Mouse (Mus musculus) frontal cortex, postnatal 36 days (tissue): Measurements from ENCODE around the gene Wsb1.

ENCODE experiments used
- DNase-seq, 2 experiments: peaks; one replicate each; pipeline ENCODE4 v3.0.0; 2022; ENCODE audit warnings: low spot score in 2 of 2

The Wsb1 gene

DNA sequence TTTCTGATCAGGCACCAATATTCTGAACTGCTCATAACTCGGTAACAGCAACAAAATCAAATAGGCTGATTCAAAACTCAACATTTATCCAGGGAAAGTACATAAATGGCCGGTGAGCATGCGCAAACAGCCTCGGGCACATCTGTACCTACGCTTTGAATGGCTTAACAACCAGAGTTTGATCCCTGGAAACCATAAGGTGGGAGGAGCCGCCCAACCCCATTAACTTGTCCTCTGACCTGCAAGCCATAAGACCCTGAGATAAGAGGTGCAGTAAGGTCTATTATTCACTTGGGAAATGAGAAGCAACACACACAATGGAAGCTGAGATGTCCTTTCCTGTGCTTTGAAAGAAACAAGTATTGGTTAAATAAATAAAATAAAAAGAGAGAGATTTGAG, 37.3 kb downstream of the Wsb1 start:
- no peak for DNase-seq

DNA sequence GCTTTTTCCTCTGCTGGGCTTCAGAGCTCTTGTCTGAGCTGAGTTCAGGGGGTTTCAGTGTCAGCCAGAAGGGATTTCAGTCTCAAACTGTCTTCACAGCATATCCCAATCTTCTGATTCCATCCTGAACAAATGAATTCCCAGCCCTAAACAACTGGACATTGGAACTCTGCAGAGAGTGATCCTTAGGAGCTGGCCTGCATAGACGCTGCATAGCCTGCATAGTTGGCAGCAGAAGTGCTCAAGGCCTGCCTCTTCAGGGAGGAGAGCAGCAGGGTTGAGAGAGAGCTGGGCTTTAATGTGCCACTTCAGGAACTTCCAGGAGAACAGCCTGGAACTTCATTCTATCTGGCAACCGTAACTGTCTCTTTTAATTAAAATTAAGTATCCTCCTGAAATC, 38.9 kb downstream of the Wsb1 start:
- no peak for DNase-seq

DNA sequence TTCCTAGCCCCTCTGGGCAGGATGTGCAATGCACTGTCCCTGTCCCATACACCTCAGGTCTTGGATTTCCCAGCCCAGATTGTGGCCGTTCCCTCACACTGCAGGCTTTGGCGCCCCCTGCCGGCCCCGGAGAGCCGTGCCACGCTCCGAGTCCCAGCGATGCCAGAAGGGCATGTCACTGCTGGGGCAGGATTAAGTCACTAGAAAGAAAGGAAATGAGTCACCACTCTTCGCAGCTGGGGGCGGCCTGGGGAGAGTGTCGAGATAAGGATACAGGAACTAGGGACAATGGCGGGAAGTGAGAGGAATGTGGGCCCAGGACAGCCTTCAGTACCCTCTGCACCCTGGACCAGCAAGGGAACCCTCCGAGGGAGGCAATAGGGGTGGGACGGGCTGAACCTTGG, 40.5 kb downstream of the Wsb1 start:
- DNase-seq, result peak; percentile 89 to 93

DNA sequence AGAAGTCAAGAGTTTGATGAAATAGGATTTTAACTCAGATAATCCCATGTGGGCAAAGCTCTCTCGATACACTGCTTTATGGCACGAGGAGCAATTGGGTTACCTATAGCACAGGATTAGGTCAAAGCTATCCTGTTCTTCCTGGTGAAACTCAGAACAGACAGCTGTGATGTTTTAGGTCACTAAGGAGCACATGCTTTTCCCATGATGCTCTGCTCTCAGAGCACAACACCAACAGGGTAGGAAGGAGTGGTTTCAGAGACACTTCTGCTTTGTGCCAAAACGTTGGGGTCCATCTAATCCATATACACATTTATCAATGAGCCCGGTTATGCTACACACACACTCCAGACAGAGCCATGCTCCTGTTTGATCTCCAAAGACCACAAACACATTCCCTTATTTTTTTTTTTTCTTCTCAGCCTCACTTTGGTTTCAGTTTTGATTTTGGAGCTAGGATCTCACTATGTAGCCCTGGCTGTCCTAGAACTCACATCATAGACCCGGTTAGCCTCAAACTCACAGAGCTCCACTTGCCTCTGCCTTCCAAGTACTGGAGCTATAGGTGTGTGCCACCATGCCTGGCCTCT, 44.5 kb downstream of the Wsb1 start:
- DNase-seq, result no peak

DNA sequence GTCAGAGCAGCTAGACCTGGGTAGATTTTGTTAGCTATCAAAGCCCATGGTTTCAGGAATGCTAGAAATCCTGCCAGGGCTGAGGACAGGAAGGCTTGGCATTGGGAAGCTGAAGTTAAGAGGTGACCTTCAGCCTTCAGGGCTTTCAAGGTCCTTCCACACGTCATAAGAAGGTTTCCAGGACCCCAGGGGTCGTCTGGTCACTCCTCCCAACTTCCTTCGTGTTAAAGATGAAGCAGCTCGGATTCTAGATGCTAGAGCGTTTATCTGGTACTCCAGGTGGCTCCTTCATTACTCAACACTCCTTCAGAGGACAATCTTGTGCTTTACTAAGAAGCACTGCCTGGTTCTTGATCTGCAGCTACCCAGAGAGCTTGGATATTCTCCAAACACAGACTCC, 45.4 kb downstream of the Wsb1 start:
- DNase-seq, result no peak

DNA sequence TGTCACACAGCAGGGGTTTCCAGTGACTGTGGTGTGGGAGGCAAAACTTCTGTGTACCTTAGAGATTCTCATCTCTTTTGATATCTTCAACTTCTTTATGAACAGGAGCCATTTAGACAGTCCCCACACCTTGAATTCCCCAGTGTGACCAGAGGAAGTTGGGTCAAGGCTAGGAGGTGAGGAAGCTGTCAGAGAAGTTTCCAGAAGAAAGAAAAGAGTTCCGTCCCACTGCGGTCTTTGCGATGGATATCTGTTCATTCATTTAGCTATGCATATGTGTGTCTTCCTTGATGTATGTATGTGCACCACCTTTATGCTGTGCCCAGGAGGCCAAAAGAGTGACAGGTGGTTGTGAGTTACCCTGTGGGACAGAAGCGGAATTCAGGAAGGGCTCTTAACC, 46.0 kb downstream of the Wsb1 start:
- no peak for DNase-seq

DNA sequence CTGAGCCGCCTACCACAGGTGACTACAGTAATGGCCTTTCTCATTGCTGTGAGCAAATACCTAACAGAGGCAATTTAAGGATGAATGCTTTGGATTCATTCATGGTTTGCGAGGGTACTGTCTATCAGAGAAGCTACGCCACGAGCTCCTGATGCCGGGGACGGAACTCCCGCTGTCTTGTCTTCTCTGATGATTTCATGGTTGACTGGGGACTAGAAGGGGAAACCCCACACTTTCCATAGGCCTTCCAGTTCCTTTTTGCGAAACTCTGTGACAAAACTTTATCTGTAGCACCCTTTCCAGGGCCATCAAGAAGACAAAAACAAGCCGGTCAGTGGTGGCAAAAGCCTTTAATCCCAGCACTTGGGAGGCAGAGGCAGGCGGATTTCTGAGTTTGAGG, 46.8 kb downstream of the Wsb1 start:
- no peak for DNase-seq

DNA sequence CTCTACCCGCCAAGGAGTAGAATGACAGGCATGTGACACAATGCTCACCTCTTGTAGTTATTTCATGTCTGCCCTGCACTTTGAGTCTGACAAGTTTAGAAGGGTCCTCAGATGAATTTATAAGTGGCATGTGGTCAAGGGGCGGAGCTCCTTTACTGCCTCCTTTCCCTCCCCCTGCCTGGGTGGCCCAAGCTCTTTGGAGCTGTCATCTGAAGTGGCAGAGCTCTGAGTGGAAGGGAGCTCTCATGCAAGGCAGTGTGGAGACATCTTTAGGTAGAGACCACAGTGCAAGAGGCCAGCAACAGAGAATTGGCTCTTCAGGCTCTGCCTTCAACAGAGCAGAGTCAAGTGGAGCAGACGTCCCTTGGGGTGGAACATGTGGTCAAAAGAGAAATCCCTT, 50.0 kb downstream of the Wsb1 start:
- no peak for DNase-seq

DNA sequence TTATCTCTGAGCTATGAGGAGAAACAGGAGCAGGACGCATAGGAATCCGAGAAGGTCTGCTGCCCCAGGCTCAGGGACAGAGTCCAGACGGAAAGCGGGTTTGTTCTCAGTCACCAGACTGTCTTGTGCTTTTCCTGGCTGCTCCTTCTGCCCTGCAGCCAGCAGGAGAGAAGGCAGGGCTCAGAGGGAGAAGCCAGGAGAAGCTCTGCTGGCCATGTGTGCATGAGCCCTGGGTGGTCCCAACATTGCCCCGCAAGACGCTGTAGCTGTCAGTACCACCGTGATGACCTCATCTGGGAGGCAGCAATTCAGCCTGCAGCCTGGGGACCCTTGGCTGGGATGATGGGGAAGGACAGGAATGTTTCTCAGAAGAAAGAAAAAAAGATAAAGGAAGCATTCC, 54.0 kb downstream of the Wsb1 start:
- no peak for DNase-seq

DNA sequence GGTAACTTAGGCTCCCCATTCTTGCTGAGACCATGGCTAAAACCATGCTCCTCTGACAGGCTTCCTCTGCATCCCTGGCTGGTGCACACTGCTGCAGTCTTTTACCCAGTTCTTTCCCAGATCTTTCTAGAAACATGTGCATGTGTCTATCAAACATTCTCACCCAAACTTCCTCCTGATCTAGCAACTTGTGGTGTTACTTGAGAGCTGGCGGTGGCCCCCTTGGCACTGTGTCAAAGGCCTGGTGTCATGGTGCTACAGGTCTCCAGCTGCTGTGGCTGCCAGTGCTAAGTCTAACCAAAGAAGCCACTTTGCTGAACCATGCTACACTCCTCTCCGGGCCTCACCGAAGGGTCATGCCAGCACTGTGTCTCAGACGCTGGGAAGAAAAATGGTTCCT, 55.9 kb downstream of the Wsb1 start:
- DNase-seq, result no peak

DNA sequence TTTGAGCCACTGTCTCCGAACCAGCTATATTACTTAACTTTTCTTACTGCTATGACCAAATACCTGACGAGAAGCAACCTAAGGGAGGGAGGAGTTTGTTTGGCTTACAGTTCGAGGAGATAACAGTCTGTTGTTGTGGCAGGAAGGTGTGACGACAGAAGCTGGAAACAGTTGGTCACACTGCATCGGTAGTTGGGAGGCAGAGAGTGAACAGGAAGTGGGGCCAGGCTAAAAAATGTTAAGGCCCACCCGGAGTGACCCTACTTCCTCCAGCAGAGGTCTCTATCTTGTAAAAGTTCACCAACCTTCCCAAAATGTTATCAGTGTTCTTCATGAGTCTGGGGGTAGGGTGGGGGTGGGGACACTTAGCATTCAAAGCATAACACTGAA, 56.6 kb downstream of the Wsb1 start:
- no peak for DNase-seq

DNA sequence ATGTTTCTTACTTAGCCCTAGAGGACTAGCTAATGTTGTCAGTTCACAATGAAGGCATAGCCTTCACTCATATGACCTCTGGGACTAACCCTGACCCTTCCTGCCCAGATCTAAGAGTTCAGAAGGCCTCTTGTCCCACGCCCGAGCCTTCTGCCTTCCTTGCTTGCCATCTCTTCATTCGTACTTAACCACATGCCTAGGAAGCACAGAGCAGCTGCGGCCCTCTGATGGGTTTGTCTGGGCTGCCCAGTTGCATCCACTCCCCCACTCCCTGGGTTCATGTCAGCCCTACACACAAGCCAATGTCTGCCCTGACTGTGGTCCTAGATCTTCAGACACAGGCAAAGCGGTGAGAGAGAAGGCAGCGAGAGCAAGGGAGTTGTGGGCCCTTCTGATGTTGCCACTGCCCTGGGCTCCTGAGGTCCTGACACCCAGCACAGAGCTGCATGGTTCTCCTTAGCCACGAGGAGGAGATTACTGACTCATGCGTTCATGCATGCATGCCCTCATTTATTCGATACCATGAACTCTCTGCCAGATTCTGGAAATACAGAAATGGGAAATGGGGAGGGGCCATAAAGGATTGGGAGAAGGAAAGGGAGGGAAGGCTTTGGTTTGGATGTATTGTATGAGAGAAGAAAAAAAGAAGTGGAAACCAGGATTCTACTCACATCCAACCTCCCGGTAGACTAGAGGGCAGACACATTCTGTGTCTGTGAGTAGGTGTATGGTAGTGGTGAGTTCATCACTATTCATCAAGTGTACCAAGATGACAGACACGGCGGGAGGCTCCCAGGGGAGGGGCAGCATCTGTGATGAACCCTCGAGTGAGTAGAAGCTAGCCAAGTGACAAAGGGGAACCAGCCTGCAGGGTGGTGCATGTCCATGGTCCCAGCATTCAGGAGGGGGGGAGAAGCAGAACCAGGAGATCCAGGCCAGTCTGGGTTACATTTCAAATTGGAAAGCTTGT, 57.3 kb downstream of the Wsb1 start:
- no peak for DNase-seq

DNA sequence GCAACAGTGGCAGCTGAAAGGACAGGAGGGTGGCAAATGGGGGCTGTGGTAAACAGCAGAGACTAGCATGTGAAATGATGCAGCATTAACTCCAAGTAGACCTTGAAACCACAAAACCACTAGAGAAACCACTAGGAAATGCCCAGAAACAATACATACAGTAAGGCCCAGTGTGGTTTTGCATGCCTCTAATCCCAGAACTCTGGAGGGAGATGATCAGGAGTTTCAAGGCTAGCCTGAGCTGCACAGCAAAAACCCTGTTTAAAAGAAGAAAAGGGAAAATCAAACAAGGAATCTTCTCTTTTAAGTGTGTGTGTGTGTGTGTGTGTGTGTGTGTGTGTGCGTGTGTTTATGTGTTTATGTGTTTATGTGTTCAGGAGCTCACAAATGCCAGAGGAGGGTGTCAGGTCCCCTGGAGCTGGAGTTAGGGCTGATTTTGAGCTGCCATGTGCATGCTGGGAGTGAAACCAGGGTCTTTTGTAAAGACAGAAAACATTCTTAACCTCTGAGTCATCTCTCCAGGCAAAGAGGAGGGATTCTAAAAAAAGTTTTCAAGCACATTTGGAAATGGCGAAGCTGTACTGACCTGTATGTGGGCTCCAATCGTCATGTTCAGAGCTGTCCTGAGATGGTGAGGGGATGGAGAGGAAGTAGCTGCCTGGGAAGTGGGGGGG, 58.1 kb downstream of the Wsb1 start:
- DNase-seq, result no peak

DNA sequence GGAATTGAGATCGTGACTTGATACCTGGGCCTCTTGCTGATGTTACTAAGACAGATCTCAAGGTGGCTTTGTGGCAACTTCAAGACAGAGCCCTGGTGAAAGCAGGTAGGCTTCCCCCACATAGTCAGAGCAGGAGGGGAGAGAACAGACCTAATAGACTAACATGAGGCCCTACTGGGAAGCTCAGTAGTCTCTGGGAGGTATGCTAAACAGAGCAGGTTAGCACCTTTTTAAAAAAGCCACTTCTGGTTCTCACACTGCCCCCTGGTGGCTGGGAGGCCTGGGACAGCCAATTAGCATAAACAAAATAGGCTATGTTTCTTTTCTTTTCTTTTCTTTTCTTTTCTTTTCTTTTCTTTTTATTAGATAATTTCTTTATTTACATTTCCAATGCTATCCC, 62.3 kb downstream of the Wsb1 start:
- no peak for DNase-seq

DNA sequence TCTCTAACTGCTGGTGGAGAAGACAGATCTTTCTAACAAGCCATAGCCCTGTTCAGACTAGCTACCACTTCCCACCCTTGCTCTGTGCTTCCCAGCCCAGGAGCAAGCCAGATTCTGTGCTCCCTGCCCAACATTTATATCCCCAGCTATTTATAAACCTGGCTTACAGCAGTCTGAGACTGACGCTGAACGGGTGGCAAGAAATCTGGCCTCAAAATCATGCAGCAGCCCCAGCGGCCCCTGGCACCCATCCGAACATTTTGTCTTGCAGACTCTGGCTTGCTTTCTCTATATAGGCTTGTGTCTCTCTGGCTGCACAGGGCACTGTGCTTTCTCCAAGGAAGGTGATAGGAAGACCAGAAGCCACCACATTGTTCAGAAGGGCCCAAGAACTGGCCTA, 63.3 kb downstream of the Wsb1 start:
- peak; percentile 61 to 72 for DNase-seq

DNA sequence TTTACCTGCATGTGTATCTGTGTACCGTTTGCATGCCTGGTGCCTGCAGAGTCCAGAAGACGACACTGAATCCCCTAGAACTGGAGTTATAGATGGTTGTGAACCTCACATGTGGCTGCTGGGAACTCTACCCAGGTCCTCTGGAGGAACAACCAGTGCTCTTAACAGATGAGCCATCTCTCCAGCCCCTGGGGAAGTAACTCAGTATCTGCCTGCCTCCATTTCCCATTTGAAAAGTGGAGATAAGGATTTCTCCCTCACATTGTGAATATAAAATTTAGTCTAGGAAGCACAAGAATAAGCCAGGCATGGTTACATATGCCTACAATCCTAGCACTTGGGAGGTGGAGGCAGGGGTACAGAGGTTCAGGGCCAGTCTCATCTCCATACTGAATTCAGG, 64.2 kb downstream of the Wsb1 start:
- no peak for DNase-seq
